Mouse (Mus musculus) testis, adult 2 months (tissue): Measurements from ENCODE around the gene Stac.

ENCODE experiments used
- CTCF ChIP-seq: fragments of 200-500 bp; IDR thresholded peaks from 2 replicates; pipeline ENCODE4 v1.5.1; 2012; ENCODE audit warnings: low read depth, mild to moderate bottlenecking, inconsistent platforms, low read length, moderate library complexity; ENCODE audit not compliant: control insufficient read depth, insufficient read depth, insufficient replicate concordance
- POLR2A ChIP-seq: fragments of 200-500 bp; IDR thresholded peaks from 2 replicates; pipeline ENCODE4 v1.6.1; 2012; ENCODE audit warnings: low read depth, mild to moderate bottlenecking, inconsistent platforms, low read length, moderate library complexity; ENCODE audit not compliant: control insufficient read depth

DNA sequence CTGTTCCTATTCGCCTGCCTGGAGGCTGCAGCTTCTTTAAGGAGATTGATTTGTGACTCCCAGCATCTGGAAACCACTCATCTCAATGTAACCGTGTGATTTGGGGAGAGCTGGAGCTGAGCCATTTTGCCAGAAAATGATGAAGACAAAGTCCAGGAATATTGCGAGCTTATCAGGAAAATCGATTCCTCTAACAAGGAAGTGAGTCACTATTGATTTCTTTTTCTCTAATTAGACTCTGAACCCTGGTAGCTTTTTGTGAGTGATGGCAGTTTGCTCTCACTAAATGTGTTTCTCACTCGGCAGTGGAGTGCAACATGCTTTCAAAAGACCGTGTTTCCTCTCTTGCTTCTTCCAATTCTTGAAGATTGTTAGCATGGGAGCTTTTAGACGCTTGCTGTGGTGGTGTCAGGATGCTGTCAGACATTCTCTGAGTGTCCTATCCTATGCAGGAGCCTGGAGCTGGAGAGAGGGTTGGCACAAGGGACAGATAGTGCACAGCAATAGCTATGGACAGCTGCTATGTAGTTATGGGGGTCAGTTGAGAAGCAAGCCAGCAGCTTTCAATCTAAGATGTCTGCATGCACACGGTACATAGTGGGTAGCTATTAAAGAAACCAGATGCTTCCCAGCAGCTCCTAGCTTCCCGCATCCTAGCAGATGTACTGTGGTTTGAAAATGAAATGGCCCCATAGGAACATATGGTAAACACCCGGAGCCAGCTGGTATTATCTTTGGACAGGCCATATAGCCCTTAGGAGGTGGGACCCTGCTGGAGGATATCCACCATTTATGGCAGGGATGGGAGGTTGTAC, 49.5 kb upstream of the Stac start:
- TF ChIP-seq CTCF (no peak), POLR2A (no peak)
